Mouse (Mus musculus) cortical plate, adult 2 months (tissue): ENCODE measurements at regions not wholly inside any gene's neighbourhood (a gene's known extent, or its start where the extent isn't known, plus 50 kb on each side); places are given as distances from the start of the nearest gene placed in this dataset.

Experiments used
- H3K27ac ChIP-seq: fragments of 200-500 bp; 2 replicates; pipeline ENCODE4 v1.5.1; 2012; ENCODE audit warnings: low read length, control low read depth, inconsistent platforms; ENCODE audit not compliant: insufficient read depth
- H3K4me1 ChIP-seq: fragments of 200-500 bp; 2 replicates; pipeline ENCODE4 v1.6.1; 2011; ENCODE audit warnings: low read length; ENCODE audit not compliant: control insufficient read depth, insufficient read depth
- H3K4me3 ChIP-seq: fragments of 200-500 bp; 2 replicates; pipeline ENCODE4 v1.5.1; 2011; ENCODE audit warnings: mild to moderate bottlenecking, low read length, control low read depth; ENCODE audit not compliant: insufficient read depth
- CTCF ChIP-seq: fragments of 200-500 bp; IDR thresholded peaks from 2 replicates; pipeline ENCODE4 v1.5.1; 2011; ENCODE audit warnings: mild to moderate bottlenecking, control low read depth, low read length; ENCODE audit not compliant: insufficient read depth; ENCODE audit errors: extremely low read depth
- POLR2A ChIP-seq: fragments of 200-500 bp; IDR thresholded peaks from 2 replicates; pipeline ENCODE4 v1.6.1; 2011; ENCODE audit warnings: mild to moderate bottlenecking, low read length, control low read depth; ENCODE audit not compliant: insufficient read depth; ENCODE audit errors: extremely low read depth

GRCm38 (mm10) chrX:76181446-76182148 is 82.5 kb upstream of the Cldn34b3 start:
- no peaks in the 10 kb centered on the region for H3K4me1 ChIP-seq

GRCm38 (mm10) chrX:76200607-76201006 is 63.5 kb upstream of the Cldn34b3 start:
- Histone ChIP-seq H3K4me3 (no peak overlapping the region), H3K27ac (no peak overlapping the region)

More at GRCm38 (mm10) chrX:76181446-76182148, 82.5 kb upstream of the Cldn34b3 start:
- Histone ChIP-seq H3K4me3 (no peak overlapping the region), H3K27ac (no peak overlapping the region)
- TF ChIP-seq CTCF: no peak
- no peak for TF ChIP-seq POLR2A

DNA sequence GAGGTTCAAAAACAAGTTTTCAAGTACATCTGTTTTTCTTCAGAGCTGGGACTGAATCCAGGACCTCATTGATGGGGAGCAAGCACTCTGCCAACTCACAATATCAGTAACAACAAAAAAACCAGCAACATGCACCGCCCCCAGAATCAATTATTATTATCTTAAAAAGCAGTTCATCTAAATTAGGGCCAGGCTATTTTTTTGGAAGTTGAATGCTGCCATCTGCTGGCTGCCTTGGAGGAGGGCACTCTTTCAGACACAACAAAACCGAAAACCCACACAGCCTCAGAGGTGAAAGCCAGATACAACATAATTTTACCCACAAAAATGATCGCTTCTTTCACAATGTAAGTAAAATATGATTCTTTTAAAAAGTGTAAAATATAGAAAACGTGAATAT is 62.7 kb upstream of the Cldn34b3 start:
- Histone ChIP-seq H3K4me1 (no peaks in the 10 kb centered on the region), H3K4me3 (no peak overlapping the region), H3K27ac (no peak overlapping the region)
- TF ChIP-seq CTCF (peak; percentile 41), POLR2A (no peak)

More at GRCm38 (mm10) chrX:76200607-76201006, 63.5 kb upstream of the Cldn34b3 start:
- H3K4me1 ChIP-seq: no peaks in the 10 kb centered on the region
- no peak for TF ChIP-seq POLR2A
- no peak for TF ChIP-seq CTCF
